Mouse (Mus musculus): ENCODE measurements around the gene Cyb561d2.

GRCm38 (mm10) chr9:107538711-107539110, 3.3 kb downstream of the Cyb561d2 start:
- TF ChIP-seq CTCF (IDR thresholded peaks at IDR 0.05; ENCODE audit: control insufficient read depth, insufficient read depth, insufficient replicate concordance, low read depth, low read length): no peak
- no peak for TF ChIP-seq POLR2A (IDR thresholded peaks at IDR 0.05; ENCODE audit: control insufficient read depth, low read depth, low read length)

All from testis, adult 2 months (tissue).